Comparison of ENCODE assay signal across 12 mouse cellular contexts in genomic region chr13:52883960-52884326, GRCm38 (mm10).
"Had no signal": no experiment of that assay in that cellular context is flagged by ENCODE, and none has a peak within 500 bp of the region (broad histone marks: within the 10 kb centered on the region; RNA-seq: fewer than 3 reads in every experiment).

No protein-coding gene starts in this region.

- H3K4me2 ChIP-seq: kidney, embryonic 15.5 days; limb, embryonic 12.5 days; stomach, embryonic 15.5 days had no signal

- H3K36me3 ChIP-seq: kidney, embryonic 15.5 days; midbrain, embryonic 10.5 days; stomach, embryonic 15.5 days had no signal

- H3K9ac ChIP-seq: kidney, embryonic 15.5 days; limb, embryonic 12.5 days; liver, embryonic 14.5 days; stomach, embryonic 15.5 days had no signal

- DNase-seq: kidney, adult 11 months; kidney, postnatal 36 days; liver; lung, adult 18-20 months; right cerebral cortex, postnatal 14 days; thymus, postnatal 36 days had no signal

- H3K9me3 ChIP-seq: kidney, embryonic 15.5 days; limb, embryonic 12.5 days; midbrain, embryonic 10.5 days; stomach, embryonic 15.5 days had no signal

- H3K27ac ChIP-seq: limb, embryonic 12.5 days; liver, embryonic 14.5 days; midbrain, embryonic 10.5 days had no signal

- ATAC-seq: midbrain, embryonic 16.5 days had no signal

- H3K27me3 ChIP-seq: kidney, embryonic 15.5 days; limb, embryonic 12.5 days; stomach, embryonic 15.5 days had no signal

- H3K4me3 ChIP-seq: kidney, embryonic 15.5 days; limb, embryonic 12.5 days; midbrain, embryonic 10.5 days; stomach, embryonic 15.5 days had no signal
